Mouse (Mus musculus) limb, embryonic 11.5 days (tissue): ENCODE measurements around the gene Tubb1. TPM values are rescaled to one million over a fixed set of nuclear protein-coding genes. Genes with fewer than 3 reads are reported as not detected.

ENCODE experiments used
- ATAC-seq: fragments of 200-750 bp; cut with Nextera tagmentation; 2 replicates; pipeline ENCODE4 v1.8.0; 2017; ENCODE audit warnings: low read depth; ENCODE audit not compliant: insufficient number of reproducible peaks, low FRiP score, low TSS enrichment
- DNase-seq: peaks from one replicate; pipeline ENCODE4 v3.0.0-alpha.2; 2015; ENCODE audit warnings: low spot score
- H3K27ac ChIP-seq: fragments of 300-500 bp; sonication (generic); replicated peaks from 2 replicates; pipeline ENCODE4 v1.5.1; 2014; ENCODE audit warnings: low read depth, mild to moderate bottlenecking, low read length
- H3K27me3 ChIP-seq: fragments of 300-500 bp; sonication (generic); 2 replicates; pipeline ENCODE4 v1.6.1; 2014; ENCODE audit warnings: mild to moderate bottlenecking, low read length, mixed read lengths; ENCODE audit not compliant: control insufficient read depth, insufficient read depth
- H3K36me3 ChIP-seq: fragments of 300-500 bp; sonication (generic); 2 replicates; pipeline ENCODE4 v1.6.1; 2014; ENCODE audit warnings: mild to moderate bottlenecking, low read length, moderate library complexity, mixed read lengths; ENCODE audit not compliant: control insufficient read depth, insufficient read depth
- H3K4me1 ChIP-seq: fragments of 300-500 bp; sonication (generic); 2 replicates; pipeline ENCODE4 v1.6.1; 2014; ENCODE audit warnings: low read length, mixed read lengths; ENCODE audit not compliant: control insufficient read depth, insufficient read depth
- H3K4me2 ChIP-seq: fragments of 300-500 bp; sonication (generic); 2 replicates; pipeline ENCODE4 v1.6.1; 2014; ENCODE audit warnings: low read depth, mild to moderate bottlenecking, moderate library complexity; ENCODE audit not compliant: severe bottlenecking
- H3K4me3 ChIP-seq: fragments of 300-500 bp; sonication (generic); 2 replicates; pipeline ENCODE4 v1.5.1; 2014; ENCODE audit warnings: low read depth, low read length
- H3K9ac ChIP-seq: fragments of 300-500 bp; sonication (generic); 2 replicates; pipeline ENCODE4 v1.6.1; 2014; ENCODE audit warnings: mild to moderate bottlenecking, low read length
- H3K9me3 ChIP-seq: fragments of 300-500 bp; sonication (generic); 2 replicates; pipeline ENCODE4 v1.6.1; 2016; ENCODE audit warnings: low read length; ENCODE audit not compliant: control insufficient read depth
- WGBS: fragments of 180-500 bp; shearing (Covaris S2); extraction: QIAGEN DNeasy Blood & Tissue Kit; methylation state at CpG from one replicate; pipeline ENCODE4 v1.1.7; 2014; 5-methylcytosine and 5-hydroxymethylcytosine counted together
- polyA plus RNA-seq: library from polyadenylated mRNA; unstranded; fragments of >200 nt; fragmentation: Nextera tagmentation; extraction: Ambion mirVana; gene quantifications from 2 replicates; pipeline ENCODE4 v1.2.1, GENCODE M21; 2014

Gene Tubb1
- polyA plus RNA-seq = 4.9 and 6.0 TPM in 2 replicates

DNA sequence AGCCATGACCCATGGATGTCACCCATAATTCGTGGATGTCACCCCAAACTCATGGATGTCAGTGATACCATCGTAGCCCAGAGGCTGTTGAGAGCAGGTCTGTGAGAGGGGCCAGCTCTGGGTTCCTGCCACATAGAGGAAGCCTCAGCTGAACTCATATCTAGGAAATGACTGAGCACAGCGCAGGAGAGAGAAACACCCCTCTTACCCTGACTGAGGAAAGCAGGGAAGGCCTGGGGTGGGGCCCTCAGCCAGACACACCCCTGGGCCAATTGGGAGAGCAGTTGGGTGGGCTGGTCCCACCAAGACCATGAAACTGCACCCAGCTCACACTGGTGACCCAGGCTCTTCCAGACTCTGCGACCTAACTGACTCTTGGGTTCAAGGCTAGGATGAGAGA, at the start of gene Tubb1:
TSS of gene Tubb1 (plus strand) at position 343 of the 400 bp plus-strand sequence.
- Histone ChIP-seq H3K36me3 (no peaks in the 10 kb centered on the region), H3K4me3 (no peak within 1 kb of the TSS), H3K27ac (no peak within 1 kb of the TSS), H3K4me1 (no peaks in the 10 kb centered on the region), H3K9me3 (no peaks in the 10 kb centered on the region), H3K27me3 (no peaks in the 10 kb centered on the region), H3K9ac (no peak within 1 kb of the TSS), H3K4me2 (no peak within 1 kb of the TSS)
- ATAC-seq (no peak), DNase-seq (no peak)
- WGBS = 64% methylated on average over 4 of the region's 4 CpGs

DNA sequence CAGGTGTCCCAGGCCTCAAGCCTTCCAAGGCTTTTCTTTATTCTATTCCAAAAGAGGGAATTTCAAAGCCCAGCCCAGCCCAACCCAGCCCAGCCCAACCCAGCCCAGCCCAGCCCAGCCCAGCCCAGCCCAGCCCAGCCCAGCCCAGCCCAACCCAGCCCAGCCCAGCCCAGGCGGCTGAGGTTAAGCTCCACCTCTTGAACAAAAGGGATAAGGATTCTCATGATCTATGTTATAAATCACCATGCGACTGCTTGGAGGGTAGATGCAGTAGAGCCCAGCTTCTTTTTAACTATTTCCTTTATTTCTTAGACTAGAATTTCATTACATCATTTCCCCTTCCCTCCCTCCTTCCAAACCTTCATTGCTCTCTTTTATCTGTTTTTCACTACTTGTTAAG, 40.3 kb upstream of the Tubb1 start:
- Histone ChIP-seq H3K4me2 (no peak overlapping the region), H3K9me3 (no peaks in the 10 kb centered on the region), H3K36me3 (no peaks in the 10 kb centered on the region), H3K4me1 (no peaks in the 10 kb centered on the region), H3K9ac (no peak overlapping the region), H3K4me3 (no peak overlapping the region), H3K27me3 (no peaks in the 10 kb centered on the region), H3K27ac (no peak overlapping the region)
- ATAC-seq (no peak), DNase-seq (no peak)
- 52% methylated on average over 2 of the region's 2 CpGs for WGBS

DNA sequence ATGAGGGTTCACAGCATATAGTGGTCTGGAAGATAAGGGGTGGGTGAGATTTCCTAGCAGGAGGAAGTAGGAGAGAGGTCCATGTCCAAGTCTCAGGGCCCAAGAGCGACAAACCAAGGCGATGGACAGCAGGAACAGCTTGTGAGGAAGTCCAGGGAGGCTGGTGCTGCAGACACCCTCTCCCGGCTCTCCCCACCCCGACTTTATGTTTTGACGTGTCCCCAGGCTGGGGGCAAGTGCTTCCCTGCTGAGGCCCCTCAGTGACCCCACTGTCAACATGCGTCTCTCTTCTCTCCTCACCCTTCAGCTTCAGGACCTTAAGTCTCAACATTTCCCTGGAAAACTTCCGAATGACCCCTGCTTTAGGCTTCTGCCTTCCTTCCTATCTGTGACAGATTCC, 37.4 kb upstream of the Tubb1 start:
- WGBS = 84% methylated on average over 7 of the region's 7 CpGs
- Histone ChIP-seq H3K36me3 (no peaks in the 10 kb centered on the region), H3K4me1 (peaks cover 4% of the 10 kb centered on the region; the same call in 1 of the 2 replicates), H3K27ac (no peak overlapping the region), H3K27me3 (no peaks in the 10 kb centered on the region), H3K9ac (no peak overlapping the region), H3K4me3 (no peak overlapping the region), H3K4me2 (no peak overlapping the region), H3K9me3 (no peaks in the 10 kb centered on the region)
- ATAC-seq = no peak
- no peak for DNase-seq

DNA sequence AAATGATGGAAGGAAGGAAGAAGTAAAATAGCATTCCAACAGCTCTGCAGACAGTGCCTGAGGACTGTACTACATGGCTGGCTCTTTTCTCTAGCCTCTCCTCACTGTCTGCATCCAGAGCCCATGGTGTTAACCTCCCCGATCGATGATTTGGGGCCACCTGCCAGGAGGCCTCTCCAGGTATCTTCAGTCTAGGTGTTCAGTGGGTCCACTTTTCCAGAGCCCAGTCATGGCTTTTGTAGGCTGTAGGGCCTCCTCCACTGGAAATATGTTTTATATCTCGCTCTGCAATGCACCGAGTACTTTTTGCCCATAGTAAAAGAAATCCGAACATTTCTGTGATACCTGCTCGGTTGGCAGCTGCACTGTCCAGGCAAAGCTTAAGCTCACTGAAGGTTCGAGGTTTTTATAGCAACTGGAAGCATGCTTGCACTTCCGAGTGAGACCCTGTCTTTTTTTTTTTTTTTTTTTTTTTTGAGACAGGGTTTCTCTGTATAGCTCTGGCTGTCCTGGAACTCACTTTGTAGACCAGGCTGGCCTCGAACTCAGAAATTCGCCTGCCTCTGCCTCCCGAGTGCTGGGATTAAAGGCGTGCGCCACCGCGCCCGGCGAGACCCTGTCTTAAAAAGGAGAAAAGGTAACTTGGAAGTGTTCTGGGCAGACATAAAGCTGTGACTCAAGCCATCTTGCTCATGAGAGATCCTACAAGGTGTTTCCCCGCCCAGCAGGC, 35.3 kb upstream of the Tubb1 start:
- H3K4me2 ChIP-seq = peak overlapping the region; percentile 77; the same call in 1 of the 2 replicates
- DNase-seq (no peak), ATAC-seq (peak; percentile 37; the same call in 1 of the 2 replicates)
- H3K27me3 ChIP-seq = no peaks in the 10 kb centered on the region
- H3K4me1 ChIP-seq = peaks cover 4% of the 10 kb centered on the region; the same call in 1 of the 2 replicates
- WGBS = 44% methylated on average over 17 of the region's 18 CpGs
- H3K27ac ChIP-seq = no peak overlapping the region
- H3K36me3 ChIP-seq = 0 out of 2 replicates have a peak, but pooled peaks cover 2% of the 10 kb centered on the region
- H3K4me3 ChIP-seq = peak overlapping the region; percentile 92
- H3K9ac ChIP-seq = no peak overlapping the region; the same call in 1 of the 2 replicates
- no peaks in the 10 kb centered on the region for H3K9me3 ChIP-seq

DNA sequence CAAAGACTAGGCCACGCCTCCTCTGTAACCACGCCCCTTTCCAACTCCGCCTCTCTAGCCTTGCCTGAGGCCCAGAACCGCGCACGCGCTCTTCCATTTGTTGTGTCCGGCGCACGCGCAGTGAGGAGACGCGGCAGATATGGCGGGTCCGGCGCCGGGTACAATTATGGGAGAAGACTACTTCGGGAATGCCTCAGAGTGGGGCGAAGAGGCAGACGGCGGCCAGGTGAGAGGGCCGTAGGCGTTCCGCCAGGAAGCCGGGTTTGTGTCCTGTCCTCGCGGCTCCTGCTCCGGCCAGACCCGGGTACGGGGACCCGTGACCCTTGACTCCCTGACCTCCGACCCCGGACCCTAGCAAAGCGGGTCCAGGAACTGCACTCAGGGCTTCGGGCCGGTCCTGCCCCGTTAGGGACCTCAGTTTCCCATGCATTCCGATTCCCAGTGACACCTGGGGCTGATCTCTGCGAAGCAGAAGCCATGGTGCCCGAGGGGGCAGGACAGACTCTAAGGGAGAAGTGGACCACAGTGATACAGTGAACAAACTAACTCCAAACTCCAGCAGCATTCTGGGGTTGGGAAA, 34.7 kb upstream of the Tubb1 start, which contains the start of gene Nelfcd:
TSS of gene Nelfcd (plus strand) at position 74 of the 580 bp plus-strand sequence.
- Histone ChIP-seq H3K27me3 (no peaks in the 10 kb centered on the region), H3K4me1 (peaks cover 4% of the 10 kb centered on the region; the same call in 1 of the 2 replicates), H3K9ac (peak within 1 kb of the TSS; percentile 93), H3K36me3 (0 out of 2 replicates have a peak, but pooled peaks cover 2% of the 10 kb centered on the region), H3K4me3 (peak within 1 kb of the TSS; percentile 92), H3K27ac (no peak within 1 kb of the TSS), H3K9me3 (no peaks in the 10 kb centered on the region), H3K4me2 (peak within 1 kb of the TSS; percentile 77)
- 1% methylated on average over 40 of the region's 40 CpGs for WGBS
- DNase-seq (peak; percentile 99), ATAC-seq (peak; percentile 91)

DNA sequence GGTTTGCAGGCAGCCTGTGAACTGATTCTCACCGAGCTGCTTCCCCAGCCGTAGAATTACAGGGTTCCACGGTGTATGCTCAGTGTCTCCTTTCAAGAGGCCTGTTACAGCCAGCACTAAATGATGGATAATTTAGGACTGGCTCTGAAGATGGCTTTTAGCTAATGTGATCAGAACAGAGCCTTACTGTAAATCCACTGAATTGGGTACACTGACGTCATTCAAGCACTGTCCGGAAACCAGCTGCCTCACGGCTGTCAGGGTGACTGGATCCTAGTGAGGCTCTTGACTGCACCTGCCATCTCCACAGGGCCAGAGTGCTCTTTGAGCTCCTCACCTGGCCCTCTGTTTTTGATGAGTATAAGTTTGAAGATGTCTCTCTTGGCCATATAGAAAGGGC, 29.4 kb upstream of the Tubb1 start:
- 87% methylated on average over 6 of the region's 6 CpGs for WGBS
- no peak for DNase-seq
- Histone ChIP-seq H3K4me2 (no peak overlapping the region), H3K27me3 (no peaks in the 10 kb centered on the region), H3K36me3 (peaks cover 24% of the 10 kb centered on the region), H3K9me3 (no peaks in the 10 kb centered on the region), H3K9ac (no peak overlapping the region), H3K27ac (no peak overlapping the region), H3K4me1 (peaks cover 4% of the 10 kb centered on the region; the same call in 1 of the 2 replicates), H3K4me3 (no peak overlapping the region)
- ATAC-seq = no peak

DNA sequence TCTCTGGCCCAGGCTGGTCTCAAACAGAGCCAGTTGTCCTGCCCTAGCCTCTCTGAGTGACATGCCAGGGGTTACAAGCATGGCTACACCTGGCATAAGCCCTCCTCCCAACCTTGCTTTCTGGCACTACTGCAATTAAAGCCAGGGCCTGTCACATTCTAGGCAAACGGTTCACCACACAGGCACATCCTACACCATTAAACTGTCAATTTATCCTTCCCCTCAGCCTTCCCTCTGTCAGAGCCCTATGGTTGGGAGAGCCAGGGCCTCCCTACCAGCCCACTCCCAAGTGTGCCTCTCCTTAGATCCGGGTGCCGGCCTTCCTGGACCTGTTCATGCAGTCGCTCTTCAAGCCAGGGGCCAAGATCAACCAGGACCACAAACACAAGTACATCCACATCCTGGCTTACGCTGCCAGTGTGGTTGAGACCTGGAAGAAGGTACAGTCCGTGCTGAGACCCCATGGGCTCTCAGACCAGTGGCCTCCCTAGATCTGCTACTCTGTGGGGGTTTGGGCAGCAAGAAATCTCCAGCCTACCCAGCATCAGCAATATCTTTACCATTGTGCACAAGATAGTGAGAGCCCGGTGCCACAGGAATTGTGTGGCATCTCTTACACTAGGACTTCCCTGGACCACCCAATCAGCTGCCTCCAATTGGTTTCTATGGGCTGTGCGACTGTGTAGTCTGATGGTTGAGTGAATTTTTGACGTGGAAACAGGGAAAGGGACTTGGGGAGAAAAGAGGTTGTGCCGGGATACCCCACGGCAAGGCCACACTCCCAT, 26.0 kb upstream of the Tubb1 start:
- no peak for DNase-seq
- WGBS = 89% methylated on average over 11 of the region's 11 CpGs
- no peaks in the 10 kb centered on the region for H3K4me1 ChIP-seq
- H3K4me3 ChIP-seq = no peak overlapping the region
- no peaks in the 10 kb centered on the region for H3K27me3 ChIP-seq
- H3K27ac ChIP-seq = no peak overlapping the region
- ATAC-seq = no peak
- H3K36me3 ChIP-seq = peaks cover 39% of the 10 kb centered on the region
- H3K9ac ChIP-seq = no peak overlapping the region
- no peaks in the 10 kb centered on the region for H3K9me3 ChIP-seq
- no peak overlapping the region for H3K4me2 ChIP-seq

DNA sequence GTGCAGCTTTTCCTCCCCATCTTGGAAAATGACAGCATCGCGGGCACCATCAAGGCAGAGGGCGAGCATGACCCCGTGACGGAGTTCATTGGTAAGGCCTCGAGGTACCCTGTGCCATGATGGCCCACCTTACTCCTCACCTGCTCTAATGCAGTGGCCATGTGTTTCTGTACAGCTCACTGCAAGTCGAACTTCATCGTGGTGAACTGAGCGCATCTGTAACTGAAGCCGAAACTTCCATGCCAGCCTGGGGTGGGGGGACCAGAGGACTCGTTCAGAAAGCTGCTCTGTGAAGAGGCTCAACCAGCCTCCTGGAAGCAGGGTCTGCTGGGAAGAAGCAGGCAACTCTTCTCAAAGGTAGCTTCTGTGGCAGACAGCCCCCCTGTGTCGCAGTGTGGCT, 23.6 kb upstream of the Tubb1 start:
- no peak for DNase-seq
- WGBS = 93% methylated on average over 12 of the region's 12 CpGs

More for the DNA sequence above, 23.6 kb upstream of the Tubb1 start:
- Histone ChIP-seq H3K4me1 (no peaks in the 10 kb centered on the region), H3K4me2 (no peak overlapping the region), H3K9ac (no peak overlapping the region), H3K27me3 (no peaks in the 10 kb centered on the region), H3K9me3 (no peaks in the 10 kb centered on the region), H3K36me3 (peaks cover 37% of the 10 kb centered on the region), H3K4me3 (no peak overlapping the region), H3K27ac (no peak overlapping the region)
- ATAC-seq = no peak
